In the genomic region with DNA sequence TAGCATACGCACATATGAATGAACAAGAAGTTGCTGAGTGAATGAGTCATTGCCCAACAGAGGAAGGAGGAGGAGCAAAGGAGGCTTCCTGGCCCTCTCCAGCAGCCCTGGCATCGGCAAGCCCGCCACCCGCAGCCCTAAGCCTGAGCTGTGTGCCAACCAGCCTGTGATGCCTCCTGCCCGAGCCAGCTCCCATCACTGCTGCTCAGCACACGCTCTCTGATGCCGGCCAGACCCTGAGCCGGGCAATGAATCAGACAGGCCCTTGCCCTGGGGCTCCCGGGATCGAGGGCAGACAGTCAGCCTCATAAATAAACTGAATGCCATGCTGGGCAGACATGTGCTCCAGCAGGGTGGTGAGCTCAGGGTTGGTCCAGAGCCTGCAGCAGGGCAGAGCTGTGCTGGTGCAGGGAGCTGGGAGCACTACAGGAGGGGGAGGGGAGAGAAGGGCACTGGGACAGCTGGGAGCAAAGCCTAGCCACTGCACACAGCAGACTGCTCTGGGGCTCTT, we compare ENCODE assay signal across 9 mouse cellular contexts. TPM values are rescaled to one million over a fixed set of nuclear protein-coding genes. Genes with fewer than 3 reads are reported as not detected.
DNase-seq lines count a peak whose midpoint lies in the region; ATAC-seq lines count a peak whose summit lies in the region.
"Had no signal": no experiment of that assay in that cellular context is flagged by ENCODE, and none has a peak within 500 bp of the region (broad histone marks: within the 10 kb centered on the region; RNA-seq: fewer than 3 reads in every experiment).

No protein-coding gene starts in this region.

- H3K9me3 ChIP-seq in hindbrain, embryonic 11.5 days (ENCODE audit: control insufficient read depth, low read length), result no peaks in the 10 kb centered on the region
- H3K9me3 ChIP-seq in hindbrain, embryonic 10.5 days, result no peaks in the 10 kb centered on the region
- no peaks in the 10 kb centered on the region for H3K9me3 ChIP-seq in midbrain, embryonic 16.5 days (replicated peaks; ENCODE audit: control insufficient read depth, low read length, poor library complexity, severe bottlenecking)

- no peak overlapping the region for H3K4me2 ChIP-seq in hindbrain, embryonic 11.5 days (replicated peaks; ENCODE audit: low read depth, low read length)
- no peak overlapping the region for H3K4me2 ChIP-seq in midbrain, embryonic 16.5 days (ENCODE audit: low read length)

- H3K4me3 ChIP-seq in hindbrain, embryonic 11.5 days (ENCODE audit: low read depth, low read length), result no peak overlapping the region
- H3K4me3 ChIP-seq in hindbrain, embryonic 10.5 days, result no peak overlapping the region
- H3K4me3 ChIP-seq in midbrain, embryonic 16.5 days (ENCODE audit: low read depth, low read length), result no peak overlapping the region

- H3K27ac ChIP-seq in hindbrain, embryonic 11.5 days (ENCODE audit: low read depth, low read length), result no peak overlapping the region
- no peak overlapping the region for H3K27ac ChIP-seq in hindbrain, embryonic 10.5 days
- peak overlapping the region; percentile 24; the same call in 1 of the 2 replicates for H3K27ac ChIP-seq in midbrain, embryonic 16.5 days (ENCODE audit: low read length)

- 78% methylated on average over 10 of the region's 10 CpGs for WGBS in hindbrain, embryonic 11.5 days
- 86% methylated on average over 10 of the region's 10 CpGs for WGBS in hindbrain, embryonic 10.5 days
- WGBS in midbrain, embryonic 16.5 days, result 62% methylated on average over 10 of the region's 10 CpGs

- DNase-seq in hindbrain, embryonic 11.5 days (ENCODE audit: low spot score), result no peak
- DNase-seq in hindbrain, embryonic 10.5 days (ENCODE audit: low spot score), result no peak
- DNase-seq in frontal cortex, postnatal 14 days (ENCODE audit: low spot score in 2 of 2), result peak; percentile 56 to 70
- peak; percentile 63 to 75 for DNase-seq in left cerebral cortex, adult 18-20 months (ENCODE audit: low spot score in 2 of 2)
- no peak for DNase-seq in natural killer cell, adult 2 months (ENCODE audit: low spot score in 2 of 2)
- no peak for DNase-seq in thymus, postnatal 10 days (ENCODE audit: low spot score in 2 of 2)

- H3K4me1 ChIP-seq in hindbrain, embryonic 11.5 days (replicated peaks; ENCODE audit: control insufficient read depth, insufficient read depth, low read length), result no peaks in the 10 kb centered on the region
- peaks cover 29% of the 10 kb centered on the region for H3K4me1 ChIP-seq in hindbrain, embryonic 10.5 days (replicated peaks)
- H3K4me1 ChIP-seq in midbrain, embryonic 16.5 days (ENCODE audit: control insufficient read depth, insufficient read depth, low read length), result no peaks in the 10 kb centered on the region; the same call in 1 of the 2 replicates

- H3K36me3 ChIP-seq in hindbrain, embryonic 11.5 days (ENCODE audit: control insufficient read depth, insufficient read depth, low read length), result no peaks in the 10 kb centered on the region
- no peaks in the 10 kb centered on the region for H3K36me3 ChIP-seq in hindbrain, embryonic 10.5 days
- H3K36me3 ChIP-seq in midbrain, embryonic 16.5 days (ENCODE audit: control insufficient read depth, insufficient read depth, low read length), result no peaks in the 10 kb centered on the region

- no peak overlapping the region for H3K9ac ChIP-seq in hindbrain, embryonic 11.5 days (ENCODE audit: low read depth, low read length)
- H3K9ac ChIP-seq in midbrain, embryonic 16.5 days (ENCODE audit: low read depth, low read length), result no peak overlapping the region

- ATAC-seq in hindbrain, embryonic 11.5 days (ENCODE audit: low FRiP score), result peak; percentile 67; the same call in 1 of the 2 replicates
- ATAC-seq in cerebellum, adult (ENCODE audit: insufficient number of reproducible peaks, low FRiP score, low TSS enrichment), result peak; percentile 91
- ATAC-seq in midbrain, embryonic 16.5 days, result peak; percentile 94

- H3K27me3 ChIP-seq in hindbrain, embryonic 11.5 days (ENCODE audit: control insufficient read depth, insufficient read depth, low read length), result no peaks in the 10 kb centered on the region
- no peaks in the 10 kb centered on the region; the same call in 1 of the 2 replicates for H3K27me3 ChIP-seq in hindbrain, embryonic 10.5 days (ENCODE audit: insufficient read depth, poor library complexity, severe bottlenecking)
- no peaks in the 10 kb centered on the region for H3K27me3 ChIP-seq in midbrain, embryonic 16.5 days (ENCODE audit: control insufficient read depth, insufficient read depth, low read depth, low read length)

RNA-seq across cellular contexts. Expression of a gene that starts 27.7 kb away (rescaled TPM):
- not detected in 2 replicates for polyA plus RNA-seq in hindbrain, embryonic 11.5 days (2014; fragmentation: Nextera tagmentation; extraction: Ambion mirVana)
- 0.10 TPM in 1 of 2 replicates, not detected in the other for polyA plus RNA-seq in hindbrain, embryonic 10.5 days (2016; fragmentation: Nextera tagmentation; extraction: Ambion mirVana)
- not detected for total RNA-seq in left cerebral cortex, adult 18-20 months (2021)
- 0.19 TPM in 1 of 2 replicates, not detected in the other for polyA plus RNA-seq in midbrain, embryonic 16.5 days (2015; fragmentation: Nextera tagmentation; extraction: Ambion mirVana)
- total RNA-seq: gastrocnemius, adult 8-10 months had no signal

Comparison
In these comparisons a context has a peak if more than half of its experiments do, and no peak if none do; other contexts are left out.
1. DNase-seq: peak in frontal cortex, postnatal 14 days (2 of 2) and left cerebral cortex, adult 18-20 months (2 of 2); none in hindbrain, embryonic 11.5 days (single experiment), hindbrain, embryonic 10.5 days (single experiment), natural killer cell, adult 2 months (0 of 2) and thymus, postnatal 10 days (0 of 2).
2. Peak in every context shown above with its lines, with median percentiles within 50 percentile points of each other: ATAC-seq.